ENCODE assay signal across 21 mouse cellular contexts in genomic region chr11:120751606-120752005, GRCm38 (mm10). TPM values are rescaled to one million over a fixed set of nuclear protein-coding genes. Genes with fewer than 3 reads are reported as not detected.
A peak's percentile ranks its signal among the peaks of the same experiment; 100 is the strongest.
DNase-seq lines count a peak whose midpoint lies in the region; ATAC-seq and TF ChIP-seq lines count a peak whose summit lies in the region.
"Had no signal": no experiment of that assay in that cellular context is flagged by ENCODE, and none has a peak within 500 bp of the region (broad histone marks: within the 10 kb centered on the region; RNA-seq: fewer than 3 reads in every experiment).

No protein-coding gene starts in this region.

- H3K9ac ChIP-seq in heart, embryonic 12.5 days = no peak overlapping the region
- H3K9ac ChIP-seq in lung, postnatal 0 days (replicated peaks; ENCODE audit: low read depth) = no peak overlapping the region
- H3K9ac ChIP-seq: embryonic facial prominence, embryonic 12.5 days; forebrain, embryonic 12.5 days had no signal

- H3ac ChIP-seq in myocyte (ENCODE audit: control insufficient read depth, insufficient read length) = no peak overlapping the region

- H3K4me1 ChIP-seq in heart, embryonic 12.5 days (replicated peaks) = no peaks in the 10 kb centered on the region
- H3K4me1 ChIP-seq in lung, postnatal 0 days (ENCODE audit: insufficient read depth, low read depth, low read length) = no peaks in the 10 kb centered on the region
- H3K4me1 ChIP-seq: embryonic facial prominence, embryonic 10.5 days; embryonic facial prominence, embryonic 12.5 days; forebrain, embryonic 10.5 days; forebrain, embryonic 12.5 days had no signal

- no peak for ATAC-seq in heart, embryonic 12.5 days (ENCODE audit: insufficient number of reproducible peaks, low FRiP score)
- ATAC-seq in lung, postnatal 0 days = no peak
- ATAC-seq: forebrain, embryonic 14.5 days; forebrain, embryonic 16.5 days had no signal

- no peak overlapping the region for H3K4me3 ChIP-seq in heart, embryonic 12.5 days
- no peak overlapping the region for H3K4me3 ChIP-seq in lung, postnatal 0 days (ENCODE audit: low read depth, low read length)
- no peak overlapping the region for H3K4me3 ChIP-seq in myocyte
- H3K4me3 ChIP-seq: embryonic facial prominence, embryonic 10.5 days; embryonic facial prominence, embryonic 12.5 days; erythroblast, embryonic 14.5 days; forebrain, embryonic 10.5 days; forebrain, embryonic 12.5 days had no signal

- no peak for TF ChIP-seq POLR2A in myocyte (IDR thresholded peaks at IDR 0.05; ENCODE audit: insufficient read length, low read depth)

- no peak overlapping the region for H3K27ac ChIP-seq in heart, embryonic 12.5 days (ENCODE audit: poor library complexity, severe bottlenecking)
- H3K27ac ChIP-seq in lung, postnatal 0 days (ENCODE audit: low read length) = no peak overlapping the region
- H3K27ac ChIP-seq: embryonic facial prominence, embryonic 10.5 days; embryonic facial prominence, embryonic 12.5 days; forebrain, embryonic 10.5 days; forebrain, embryonic 12.5 days had no signal

- no peaks in the 10 kb centered on the region for H3K36me3 ChIP-seq in heart, embryonic 12.5 days
- no peaks in the 10 kb centered on the region for H3K36me3 ChIP-seq in lung, postnatal 0 days (ENCODE audit: insufficient read depth, low read length)
- H3K36me3 ChIP-seq in myocyte (ENCODE audit: control insufficient read depth, insufficient read depth) = no peaks in the 10 kb centered on the region
- H3K36me3 ChIP-seq: embryonic facial prominence, embryonic 10.5 days; embryonic facial prominence, embryonic 12.5 days; forebrain, embryonic 10.5 days; forebrain, embryonic 12.5 days had no signal

- peaks cover 13% of the 10 kb centered on the region; the same call in 1 of the 2 replicates for H3K27me3 ChIP-seq in heart, embryonic 12.5 days (replicated peaks)
- no peaks in the 10 kb centered on the region for H3K27me3 ChIP-seq in lung, postnatal 0 days (replicated peaks; ENCODE audit: insufficient read depth, low read length)
- H3K27me3 ChIP-seq in myocyte (ENCODE audit: control insufficient read depth, insufficient read depth, insufficient read length) = no peaks in the 10 kb centered on the region
- H3K27me3 ChIP-seq: embryonic facial prominence, embryonic 12.5 days; forebrain, embryonic 12.5 days had no signal

- H3K4me2 ChIP-seq in heart, embryonic 12.5 days = no peak overlapping the region
- no peak overlapping the region for H3K4me2 ChIP-seq in lung, postnatal 0 days (replicated peaks; ENCODE audit: low read depth, low read length)
- peak overlapping the region; percentile 1 for H3K4me2 ChIP-seq in myocyte (ENCODE audit: low read depth)
- H3K4me2 ChIP-seq: embryonic facial prominence, embryonic 12.5 days; forebrain, embryonic 12.5 days had no signal

- 61% methylated on average over 4 of the region's 4 CpGs for WGBS in heart, embryonic 12.5 days
- WGBS in lung, postnatal 0 days = 44% methylated on average over 4 of the region's 4 CpGs

- no peaks in the 10 kb centered on the region for H3K79me2 ChIP-seq in myocyte (ENCODE audit: control insufficient read depth, insufficient read depth)

- peaks cover 2% of the 10 kb centered on the region; the same call in 1 of the 2 replicates for H3K9me3 ChIP-seq in heart, embryonic 12.5 days (replicated peaks)
- no peaks in the 10 kb centered on the region for H3K9me3 ChIP-seq in lung, postnatal 0 days (ENCODE audit: low read length)
- H3K9me3 ChIP-seq: embryonic facial prominence, embryonic 12.5 days had no signal

- no peak for TF ChIP-seq EP300 in lung, postnatal 0 days (IDR thresholded peaks at IDR 0.05)

- no peak for TF ChIP-seq CTCF in lung, postnatal 0 days (IDR thresholded peaks at IDR 0.05)

- peak; percentile 65 for DNase-seq in heart, adult 11 months
- DNase-seq in lung, postnatal 0 days (ENCODE audit: low spot score) = peak; percentile 4
- no peak for DNase-seq in lung, postnatal 14 days
- DNase-seq in cerebellum, postnatal 36 days = no peak
- DNase-seq: adrenal gland, adult 2 months; adrenal gland, postnatal 10 days; adrenal gland, postnatal 25 days; cerebellum, adult 11 months; cerebellum, adult 18-20 months; cerebellum, adult 8-10 months; cerebellum, adult 9-11 months; cerebellum, postnatal 14 days had no signal

TF ChIP-seq in myocyte, 11 proteins besides CTCF, POLR2A, EP300 and RAD21:
- TF ChIP-seq MAX (IDR thresholded peaks at IDR 0.05; ENCODE audit: low read depth) (no peak), CEBPB (IDR thresholded peaks at IDR 0.05; ENCODE audit: insufficient read depth, poor library complexity, severe bottlenecking) (no peak), POLR2AphosphoS2 (IDR thresholded peaks at IDR 0.05; ENCODE audit: insufficient read length, low read depth) (no peak), SRF (IDR thresholded peaks at IDR 0.05; ENCODE audit: control insufficient read depth, insufficient read length, low read depth) (no peak), REST (IDR thresholded peaks at IDR 0.05; ENCODE audit: insufficient read depth, insufficient read length) (no peak), E2F4 (IDR thresholded peaks at IDR 0.05; ENCODE audit: insufficient read depth) (no peak), MYOD1 (IDR thresholded peaks at IDR 0.05; ENCODE audit: control insufficient read depth in 1 of 3, insufficient read length in 2 of 3, low read depth in 2 of 3) (no peak), USF1 (IDR thresholded peaks at IDR 0.05; ENCODE audit: low read depth) (no peak), TCF3 (IDR thresholded peaks at IDR 0.05; ENCODE audit: insufficient read length, low read depth) (no peak), TCF12 (IDR thresholded peaks at IDR 0.05; ENCODE audit: insufficient read depth, poor library complexity, severe bottlenecking) (no peak), MYOG (IDR thresholded peaks at IDR 0.05; ENCODE audit: control insufficient read depth in 1 of 3, insufficient read depth in 1 of 3, insufficient read length in 2 of 3, low read depth in 2 of 3) (no peak)

RNA-seq across cellular contexts. Expression of gene Hmga1b, which starts 11.0 kb away (rescaled TPM):
- polyA plus RNA-seq in heart, embryonic 12.5 days (2016; fragmentation: Nextera tagmentation; extraction: Ambion mirVana) = 3.5 and 5.3 TPM in 2 replicates
- polyA plus RNA-seq in lung, postnatal 0 days (2015; fragmentation: Nextera tagmentation; extraction: Ambion mirVana) = 2.0 and 3.7 TPM in 2 replicates
- 130 TPM for polyA plus RNA-seq in myocyte (2012; fragmentation: generic; extraction: Trizol)

RNA-seq across cellular contexts. Expression of gene Cbr2, which starts 19.7 kb away (rescaled TPM):
- polyA plus RNA-seq in heart, embryonic 12.5 days (2016; fragmentation: Nextera tagmentation; extraction: Ambion mirVana) = 1.1 and 1.9 TPM in 2 replicates
- polyA plus RNA-seq in lung, postnatal 0 days (2015; fragmentation: Nextera tagmentation; extraction: Ambion mirVana) = 4,475 and 4,528 TPM in 2 replicates
- polyA plus RNA-seq in myocyte (2012; fragmentation: generic; extraction: Trizol) = 183 TPM
- polyA plus RNA-seq: erythroblast, embryonic 14.5 days had no signal

RNA-seq across cellular contexts. Expression of gene Dcxr, which starts 24.5 kb away (rescaled TPM):
- polyA plus RNA-seq in heart, embryonic 12.5 days (2016; fragmentation: Nextera tagmentation; extraction: Ambion mirVana) = 4.3 and 5.4 TPM in 2 replicates
- 344 and 430 TPM in 2 replicates for polyA plus RNA-seq in lung, postnatal 0 days (2015; fragmentation: Nextera tagmentation; extraction: Ambion mirVana)
- 21.2 TPM for polyA plus RNA-seq in myocyte (2012; fragmentation: generic; extraction: Trizol)

RNA-seq across cellular contexts. Expression of gene Rac3, which starts 30.3 kb away (rescaled TPM):
- 7.6 and 8.4 TPM in 2 replicates for polyA plus RNA-seq in heart, embryonic 12.5 days (2016; fragmentation: Nextera tagmentation; extraction: Ambion mirVana)
- polyA plus RNA-seq in lung, postnatal 0 days (2015; fragmentation: Nextera tagmentation; extraction: Ambion mirVana) = 56.0 and 61.9 TPM in 2 replicates
- 1.9 TPM for polyA plus RNA-seq in myocyte (2012; fragmentation: generic; extraction: Trizol)

RNA-seq across cellular contexts. Expression of gene Rfng, which starts 32.4 kb away (rescaled TPM):
- 23.2 and 24.9 TPM in 2 replicates for polyA plus RNA-seq in heart, embryonic 12.5 days (2016; fragmentation: Nextera tagmentation; extraction: Ambion mirVana)
- 22.5 and 26.4 TPM in 2 replicates for polyA plus RNA-seq in lung, postnatal 0 days (2015; fragmentation: Nextera tagmentation; extraction: Ambion mirVana)
- polyA plus RNA-seq in myocyte (2012; fragmentation: generic; extraction: Trizol) = 19.7 TPM

Comparison
In these comparisons a context has a peak if more than half of its experiments do, and no peak if none do; other contexts are left out.
1. DNase-seq: peak in heart, adult 11 months (single experiment) and lung, postnatal 0 days (single experiment); none in lung, postnatal 14 days (single experiment) and cerebellum, postnatal 36 days (0 of 2).
2. RNA of gene Hmga1b, which starts 11.0 kb away (polyA plus RNA-seq): 130 TPM in myocyte (single experiment); 2.0 to 3.7 TPM in lung, postnatal 0 days and 3.5 to 5.3 TPM in heart, embryonic 12.5 days; every median in the first group is over 10 times any median in the second.
3. RNA of gene Cbr2, which starts 19.7 kb away (polyA plus RNA-seq): 4,475 to 4,528 TPM in lung, postnatal 0 days and 183 TPM in myocyte (single experiment); 1.1 to 1.9 TPM in heart, embryonic 12.5 days; every median in the first group is over 10 times any median in the second.
4. RNA of gene Dcxr, which starts 24.5 kb away (polyA plus RNA-seq): 344 to 430 TPM in lung, postnatal 0 days; 21.2 TPM in myocyte (single experiment) and 4.3 to 5.4 TPM in heart, embryonic 12.5 days; every median in the first group is over 10 times any median in the second.